Mouse (Mus musculus): Measurements from ENCODE around the gene Sufu. TPM values are rescaled to one million over a fixed set of nuclear protein-coding genes. Genes with fewer than 3 reads are reported as not detected.

The Sufu gene
- 6.0 and 8.2 TPM in 2 replicates for polyA plus RNA-seq (2021; fragmentation: Nextera tagmentation)
- long read RNA-seq, experiment 1, full-length matches to known transcripts, result 19 of 33 reads
- long read RNA-seq, experiment 1, partial matches to known transcripts, result 7 of 33 reads
- long read RNA-seq, experiment 1, other reads (novel, unspliced or antisense), result 7 of 33 reads
- long read RNA-seq, experiment 2, partial matches to known transcripts, result 1 of 5 reads
- long read RNA-seq, experiment 2, other reads (novel, unspliced or antisense), result 3 of 5 reads

DNA sequence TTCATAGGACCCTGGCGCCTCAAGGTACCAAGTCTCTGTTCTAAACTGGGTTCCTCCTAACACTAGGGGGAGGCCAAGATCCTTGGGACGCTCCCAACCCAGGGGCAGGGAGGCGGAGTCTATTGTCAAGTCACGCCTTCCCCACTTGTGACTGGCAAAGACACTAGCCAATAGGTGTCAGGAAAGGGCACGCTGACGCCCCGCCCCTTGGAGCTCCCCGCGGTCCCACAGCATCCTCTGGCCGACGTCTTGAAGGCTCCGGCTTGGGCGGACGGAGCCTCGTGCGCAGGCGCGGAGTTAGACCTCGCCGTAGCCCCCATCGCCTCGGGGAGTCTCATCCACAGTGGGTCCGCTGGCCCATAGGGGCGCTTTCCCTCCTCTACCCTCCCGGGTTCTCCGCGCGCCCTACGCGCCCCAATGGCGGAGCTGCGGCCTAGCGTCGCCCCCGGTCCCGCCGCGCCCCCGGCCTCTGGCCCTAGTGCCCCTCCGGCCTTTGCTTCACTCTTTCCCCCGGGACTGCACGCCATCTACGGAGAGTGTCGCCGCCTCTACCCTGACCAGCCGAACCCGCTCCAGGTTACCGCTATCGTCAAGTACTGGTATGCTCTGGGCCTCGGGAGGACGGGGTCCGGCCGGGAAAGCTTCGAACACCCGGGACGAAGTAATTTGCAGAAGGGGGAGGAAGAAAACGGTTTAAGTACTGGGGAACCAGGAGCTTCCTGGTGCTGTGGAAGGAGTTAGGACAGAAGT lies at the start of gene Sufu:
TSS of gene Sufu (plus strand) at position 211 of the 750 bp plus-strand sequence.

DNA sequence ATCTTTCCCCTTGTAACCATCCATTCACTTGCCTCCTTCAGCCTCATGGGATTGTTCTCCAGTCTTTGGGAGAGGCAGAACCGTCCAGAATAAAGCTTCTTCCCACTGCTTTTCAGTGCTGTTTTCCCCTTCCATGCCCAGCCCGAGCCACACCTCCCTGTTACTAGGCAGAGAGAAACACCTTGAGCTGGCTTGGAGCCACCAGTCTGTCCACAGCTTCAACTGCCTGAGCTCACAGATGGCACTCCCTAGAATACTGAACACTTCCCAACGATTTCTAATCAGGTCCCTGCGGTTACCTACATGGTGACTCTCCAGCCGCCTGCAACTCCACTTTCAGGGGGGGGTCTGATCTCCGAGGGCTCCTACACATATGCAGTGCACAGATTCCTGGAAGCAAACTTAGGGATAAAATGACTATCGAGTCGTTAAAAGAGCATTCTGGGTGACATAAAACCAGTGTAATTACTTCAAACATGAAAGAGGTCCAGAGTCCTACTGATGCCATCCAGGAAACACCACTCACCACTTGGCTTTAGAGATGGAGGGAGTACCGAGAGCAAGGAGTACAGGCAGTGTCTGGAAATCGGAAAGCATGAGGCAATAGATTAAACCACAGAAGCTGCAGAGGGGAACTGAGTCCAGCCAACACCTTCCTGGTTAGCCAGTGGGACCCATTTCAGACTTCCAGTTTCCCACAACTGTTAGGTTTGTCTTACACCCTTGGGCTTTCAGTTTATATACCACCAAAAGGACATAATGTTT lies 46.3 kb upstream of the Sufu start, which contains the start of gene 2310034G01Rik:
TSS of gene 2310034G01Rik (minus strand) at position 135 of the 765 bp plus-strand sequence.

DNA sequence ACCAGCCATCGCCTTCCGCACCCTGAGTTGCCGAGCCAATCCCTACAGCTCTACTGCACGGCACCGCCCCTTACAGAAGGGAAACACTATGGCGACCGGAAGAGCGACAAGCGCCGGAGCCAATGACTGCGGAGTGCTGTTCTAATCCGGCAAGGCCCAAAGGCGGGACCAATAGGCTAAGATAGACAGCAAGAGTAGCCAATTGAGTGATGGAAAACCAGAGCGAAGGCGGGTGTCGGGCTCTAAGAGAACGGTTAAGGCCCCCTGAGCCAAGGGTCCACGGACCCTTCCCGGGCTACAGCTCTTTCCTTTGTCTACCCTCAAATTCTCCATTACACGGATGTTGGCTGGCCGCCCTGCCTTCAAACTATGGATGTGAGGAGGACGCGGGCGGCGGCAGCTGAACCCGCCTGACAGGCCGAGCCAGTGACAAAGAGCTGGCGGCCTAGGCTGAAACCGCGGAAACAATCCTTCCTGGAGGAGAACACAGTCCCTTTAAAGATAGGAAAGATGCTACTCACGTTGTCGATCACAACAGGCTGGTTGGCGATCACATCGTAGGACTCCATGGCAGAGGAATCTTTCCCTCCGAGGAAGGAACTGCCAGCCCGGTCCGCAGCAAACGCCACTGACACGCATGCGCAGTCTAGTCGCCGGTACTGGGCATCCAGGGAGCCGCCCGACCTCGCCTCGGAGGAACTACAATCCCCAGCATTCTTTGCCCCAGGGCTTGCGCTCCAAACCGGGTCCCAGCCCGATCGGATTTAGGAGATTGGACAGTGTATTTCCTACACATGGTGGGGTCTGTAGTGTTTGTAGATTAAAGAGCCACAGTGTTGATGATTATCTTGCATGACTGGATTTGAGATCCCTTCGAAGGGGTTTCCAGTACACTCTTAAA lies 1.3 kb upstream of the Sufu start, which contains the start of gene Actr1a:
TSS of gene Actr1a (minus strand) at position 640 of the 901 bp plus-strand sequence.

DNA sequence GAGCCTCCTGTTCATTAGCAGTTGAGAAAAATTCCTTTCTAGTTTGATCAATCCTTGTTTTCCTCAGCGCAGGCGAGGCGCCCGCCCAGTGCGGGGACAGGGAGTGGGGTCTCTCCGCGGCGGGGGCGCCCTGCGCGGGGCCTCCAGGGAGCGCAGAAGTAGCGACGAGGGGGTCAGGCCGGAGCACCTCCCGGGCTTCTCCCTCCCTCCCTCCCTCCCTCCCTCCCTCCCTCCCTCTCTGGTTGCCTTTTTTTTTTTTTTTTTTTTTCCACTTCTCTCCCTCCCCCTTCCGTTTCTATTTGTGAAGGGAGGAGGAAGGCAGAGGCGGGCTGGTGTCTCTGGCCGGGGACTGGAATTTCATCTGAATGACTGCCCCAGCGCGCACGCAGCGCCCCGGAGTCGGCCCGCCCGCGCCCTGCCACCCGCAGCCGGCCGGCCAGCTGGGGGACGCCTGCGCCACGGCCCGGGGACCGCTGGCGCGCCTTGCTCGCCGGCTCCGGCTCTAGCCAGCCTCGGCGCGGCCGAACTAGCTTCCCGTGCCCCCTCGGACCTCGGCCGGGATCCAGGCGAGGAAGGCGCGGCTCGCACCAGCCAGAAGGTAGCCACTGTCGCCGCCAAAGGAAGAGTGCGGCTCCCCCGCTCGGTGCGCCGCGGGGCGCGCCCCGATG lies 104.8 kb downstream of the Sufu start, which contains the start of gene Trim8:
TSS of gene Trim8 (plus strand) at position 302 of the 668 bp plus-strand sequence.

Other genes starting within 250 kb of the Sufu start
- gene Pitx3, start 248.6 kb upstream of the Sufu start, polyA plus RNA-seq (2021; fragmentation: Nextera tagmentation), result 0.08 and 0.34 TPM in 2 replicates
- 25.6 and 31.8 TPM in 2 replicates for gene Gbf1, start 244.4 kb upstream of the Sufu start, polyA plus RNA-seq (2021; fragmentation: Nextera tagmentation)
- gene Nfkb2, start 92.6 kb upstream of the Sufu start, polyA plus RNA-seq (2021; fragmentation: Nextera tagmentation), result 1.7 and 1.9 TPM in 2 replicates
- 116 and 130 TPM in 2 replicates for gene Psd, start 69.7 kb upstream of the Sufu start, polyA plus RNA-seq (2021; fragmentation: Nextera tagmentation)
- 56.1 and 72.4 TPM in 2 replicates for gene Fbxl15, start 68.7 kb upstream of the Sufu start, polyA plus RNA-seq (2021; fragmentation: Nextera tagmentation)
- 363 and 389 TPM in 2 replicates for gene Cuedc2, start 58.2 kb upstream of the Sufu start, polyA plus RNA-seq (2021; fragmentation: Nextera tagmentation)
- gene Mfsd13a, start 55.8 kb upstream of the Sufu start, polyA plus RNA-seq (2021; fragmentation: Nextera tagmentation), result 20.1 and 30.8 TPM in 2 replicates
- gene 2310034G01Rik, start 46.6 kb upstream of the Sufu start, polyA plus RNA-seq (2021; fragmentation: Nextera tagmentation), result 1.3 and 1.8 TPM in 2 replicates
- gene Actr1a, start 1.1 kb upstream of the Sufu start, polyA plus RNA-seq (2021; fragmentation: Nextera tagmentation), result 72.4 and 105 TPM in 2 replicates
- gene Trim8, start 104.8 kb downstream of the Sufu start, polyA plus RNA-seq (2021; fragmentation: Nextera tagmentation), result 10.4 and 50.6 TPM in 2 replicates
- gene Arl3, start 176.3 kb downstream of the Sufu start, polyA plus RNA-seq (2021; fragmentation: Nextera tagmentation), result 217 and 306 TPM in 2 replicates
- 0.97 and 1.7 TPM in 2 replicates for gene Sfxn2, start 176.5 kb downstream of the Sufu start, polyA plus RNA-seq (2021; fragmentation: Nextera tagmentation)
- 4.0 and 4.5 TPM in 2 replicates for gene Wbp1l, start 202.2 kb downstream of the Sufu start, polyA plus RNA-seq (2021; fragmentation: Nextera tagmentation)